Mouse (Mus musculus): ENCODE data around the gene Pakap.

DNA sequence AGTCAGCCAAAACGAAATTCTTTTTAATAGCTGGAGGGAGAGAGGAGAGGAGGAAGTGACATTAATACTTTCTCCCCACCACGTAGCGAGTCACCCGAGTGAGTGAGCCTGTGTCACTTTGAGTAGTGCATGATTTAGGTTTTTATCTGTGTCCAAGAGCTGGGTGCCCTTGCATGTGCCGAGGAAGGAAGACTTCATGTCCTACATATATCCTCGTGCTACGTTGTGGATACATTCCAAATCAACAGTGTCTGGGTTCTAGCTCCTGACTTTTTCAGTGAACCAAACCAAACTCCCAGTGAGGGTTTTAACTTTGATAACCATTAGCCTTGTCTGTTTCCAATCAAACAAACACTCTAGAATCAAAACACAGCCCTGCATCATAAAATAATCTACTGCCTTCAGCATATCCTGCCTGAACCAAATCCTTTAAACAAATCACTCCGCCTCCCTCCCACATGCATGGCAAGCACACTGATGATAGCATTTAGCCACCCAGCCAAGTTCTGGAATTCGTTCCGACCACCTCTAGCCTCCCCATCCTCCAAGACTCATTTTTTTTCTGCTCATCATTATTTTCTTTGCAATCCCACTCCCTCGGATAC is 175.4 kb downstream of the Pakap start:
- TF ChIP-seq MAX (IDR thresholded peaks at IDR 0.05): no peak
- no peak for TF ChIP-seq CTCF (IDR thresholded peaks at IDR 0.05; ENCODE audit: control insufficient read depth, insufficient read depth, insufficient read length)
- no peak for TF ChIP-seq USF1 (IDR thresholded peaks at IDR 0.05; ENCODE audit: low read depth)
- TF ChIP-seq MYOD1 (IDR thresholded peaks at IDR 0.05; ENCODE audit: control insufficient read depth, insufficient read length, low read depth): no peak
